ENCODE assay signal across 8 mouse cellular contexts in the genomic region with DNA sequence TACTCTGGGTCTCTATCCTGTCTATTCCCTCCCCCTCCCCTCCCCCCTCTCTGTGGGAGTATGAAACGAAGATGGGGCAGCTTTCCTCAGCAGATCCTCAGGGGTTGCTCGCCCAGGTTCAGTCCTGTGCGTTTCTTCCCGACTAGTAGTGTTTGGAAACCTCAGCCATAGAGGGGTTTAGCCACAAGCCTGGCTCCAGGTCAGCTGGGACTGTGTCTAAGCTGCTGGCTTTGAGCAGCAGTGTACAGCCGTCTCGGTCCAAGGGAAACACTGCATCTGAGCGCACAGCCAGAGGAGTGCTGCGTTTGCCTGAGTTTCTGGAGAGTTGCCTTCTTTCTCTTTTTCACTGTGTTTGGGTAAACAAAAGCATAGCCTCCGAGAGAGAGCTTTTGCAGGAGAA.
DNase-seq lines count a peak whose midpoint lies in the region; ATAC-seq lines count a peak whose summit lies in the region.

No protein-coding gene starts in this region.

- intact Hi-C loops in gastrocnemius, postnatal 14 days (cut with DNase I; ENCODE audit: low total_unique reads) = no loop called here

- no peaks in the 10 kb centered on the region for H3K36me3 ChIP-seq in hindbrain, embryonic 16.5 days (ENCODE audit: control insufficient read depth, insufficient read depth, low read length)

- H3K9me3 ChIP-seq in hindbrain, embryonic 16.5 days (ENCODE audit: control insufficient read depth, low read length) = no peaks in the 10 kb centered on the region

- H3K27me3 ChIP-seq in hindbrain, embryonic 16.5 days (replicated peaks; ENCODE audit: control insufficient read depth, insufficient read depth, low read length) = no peaks in the 10 kb centered on the region

- peak; percentile 21 for DNase-seq in ovary, postnatal 36 days (ENCODE audit: low spot score)
- DNase-seq in ovary, adult 18-20 months (ENCODE audit: low spot score) = no peak
- DNase-seq in gastrocnemius, postnatal 14 days = peak; percentile 47
- peak; percentile 20 for DNase-seq in lung, postnatal 14 days
- DNase-seq in spleen, postnatal 14 days (ENCODE audit: low spot score in 2 of 2) = no peak
- DNase-seq in cerebellum, postnatal 4 days (ENCODE audit: low spot score in 2 of 2) = no peak
- no peak for DNase-seq in adrenal gland, adult 8-10 months

- H3K27ac ChIP-seq in hindbrain, embryonic 16.5 days (ENCODE audit: low read depth, low read length) = 0 out of 2 replicates have a peak overlapping the region, but pooled peaks have one; percentile 23

- 19% methylated on average over 9 of the region's 9 CpGs for WGBS in hindbrain, embryonic 16.5 days

- peak overlapping the region; percentile 6; the same call in 1 of the 2 replicates for H3K4me3 ChIP-seq in hindbrain, embryonic 16.5 days (ENCODE audit: low read length)

- H3K4me2 ChIP-seq in hindbrain, embryonic 16.5 days (ENCODE audit: low read length) = peak overlapping the region; percentile 45

- H3K4me1 ChIP-seq in hindbrain, embryonic 16.5 days (ENCODE audit: control insufficient read depth, insufficient read depth, low read depth, low read length) = peaks cover 9% of the 10 kb centered on the region

- peak; percentile 88 for ATAC-seq in hindbrain, embryonic 16.5 days

- H3K9ac ChIP-seq in hindbrain, embryonic 16.5 days (ENCODE audit: low read depth, low read length) = peak overlapping the region; percentile 31; the same call in 1 of the 2 replicates

Comparison
In these comparisons a context has a peak if more than half of its experiments do, and no peak if none do; other contexts are left out.
1. DNase-seq: peak in ovary, postnatal 36 days (single experiment), gastrocnemius, postnatal 14 days (single experiment) and lung, postnatal 14 days (single experiment); none in ovary, adult 18-20 months (single experiment), spleen, postnatal 14 days (0 of 2), cerebellum, postnatal 4 days (0 of 2) and adrenal gland, adult 8-10 months (single experiment).